7 mouse cellular contexts compared by ENCODE assay signal in the genomic region with DNA sequence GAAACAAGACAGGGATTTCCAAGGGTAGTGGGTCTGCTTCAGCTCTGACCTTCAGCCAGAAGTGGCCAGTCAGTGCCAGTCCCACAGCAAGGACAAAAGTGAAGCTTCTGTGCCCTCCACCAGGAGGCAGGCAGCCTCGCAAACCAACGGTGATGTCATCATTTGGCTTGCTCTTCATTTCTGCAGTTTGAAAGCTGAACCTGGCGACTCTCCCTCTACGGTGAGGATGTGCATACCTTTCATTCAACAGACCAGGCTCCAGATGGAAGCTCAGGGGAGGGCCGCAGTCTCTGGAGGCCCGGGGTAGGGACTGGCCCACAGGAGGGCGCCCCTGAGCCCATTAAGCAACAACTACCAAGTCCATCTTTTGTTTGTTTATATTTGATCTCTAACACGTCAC. TPM values are rescaled to one million over a fixed set of nuclear protein-coding genes. Genes with fewer than 3 reads are reported as not detected.
DNase-seq lines count a peak whose midpoint lies in the region; ATAC-seq and TF ChIP-seq lines count a peak whose summit lies in the region.

No protein-coding gene starts in this region.

- peak; percentile 77 for DNase-seq in adrenal gland, postnatal 10 days
- peak; percentile 69 for DNase-seq in embryonic facial prominence, embryonic 10.5 days (ENCODE audit: low spot score)
- peak; percentile 76 to 77 for DNase-seq in heart, adult 18-20 months
- DNase-seq in kidney, adult 18-20 months = peak; percentile 81
- peak; percentile 62 for DNase-seq in limb, embryonic 10.5 days (ENCODE audit: low spot score)
- DNase-seq in spleen, adult 2 months (ENCODE audit: low read depth in 1 of 2, low spot score in 2 of 2) = peak; percentile 29 to 40

- H3K27ac ChIP-seq in embryonic facial prominence, embryonic 10.5 days (replicated peaks) = peak overlapping the region; percentile 60; the same call in 1 of the 2 replicates
- peak overlapping the region; percentile 42 for H3K27ac ChIP-seq in limb, embryonic 10.5 days
- H3K27ac ChIP-seq in midbrain, embryonic 16.5 days (ENCODE audit: low read length) = no peak overlapping the region
- no peak overlapping the region for H3K27ac ChIP-seq in spleen, adult 2 months (ENCODE audit: insufficient read depth, low read length)

- H3K27me3 ChIP-seq in embryonic facial prominence, embryonic 10.5 days (replicated peaks; ENCODE audit: low read depth, poor library complexity, severe bottlenecking) = no peaks in the 10 kb centered on the region
- H3K27me3 ChIP-seq in limb, embryonic 10.5 days (ENCODE audit: low read depth, poor library complexity, severe bottlenecking) = no peaks in the 10 kb centered on the region
- no peaks in the 10 kb centered on the region for H3K27me3 ChIP-seq in midbrain, embryonic 16.5 days (ENCODE audit: control insufficient read depth, insufficient read depth, low read depth, low read length)
- H3K27me3 ChIP-seq in spleen, adult 2 months (ENCODE audit: control insufficient read depth, insufficient read depth, low read length) = no peaks in the 10 kb centered on the region

- no peak overlapping the region; the same call in 1 of the 2 replicates for H3K4me3 ChIP-seq in embryonic facial prominence, embryonic 10.5 days
- H3K4me3 ChIP-seq in limb, embryonic 10.5 days = no peak overlapping the region
- H3K4me3 ChIP-seq in midbrain, embryonic 16.5 days (ENCODE audit: low read depth, low read length) = no peak overlapping the region
- no peak overlapping the region for H3K4me3 ChIP-seq in spleen, adult 2 months (ENCODE audit: extremely low read depth, insufficient read depth, insufficient read length)

- no peak overlapping the region for H3K9ac ChIP-seq in midbrain, embryonic 16.5 days (ENCODE audit: low read depth, low read length)

- WGBS in embryonic facial prominence, embryonic 10.5 days = 20% methylated on average over 8 of the region's 8 CpGs
- 29% methylated on average over 8 of the region's 8 CpGs for WGBS in limb, embryonic 10.5 days
- WGBS in midbrain, embryonic 16.5 days = 13% methylated on average over 8 of the region's 8 CpGs
- WGBS in spleen, adult 2 months = 9% methylated on average over 8 of the region's 8 CpGs

- peak; percentile 35; the same call in 1 of the 2 replicates for TF ChIP-seq CTCF in spleen, adult 2 months (IDR thresholded peaks at IDR 0.05; ENCODE audit: extremely low read depth, insufficient read depth, insufficient read length, insufficient replicate concordance)

- TF ChIP-seq POLR2A in spleen, adult 2 months (IDR thresholded peaks at IDR 0.05; ENCODE audit: low read depth, low read length) = no peak

- peak overlapping the region; percentile 21; the same call in 1 of the 2 replicates for H3K4me2 ChIP-seq in midbrain, embryonic 16.5 days (ENCODE audit: low read length)

- no peaks in the 10 kb centered on the region for H3K36me3 ChIP-seq in embryonic facial prominence, embryonic 10.5 days (replicated peaks)
- H3K36me3 ChIP-seq in limb, embryonic 10.5 days = no peaks in the 10 kb centered on the region
- no peaks in the 10 kb centered on the region for H3K36me3 ChIP-seq in midbrain, embryonic 16.5 days (ENCODE audit: control insufficient read depth, insufficient read depth, low read length)
- H3K36me3 ChIP-seq in spleen, adult 2 months (ENCODE audit: control insufficient read depth, insufficient read depth, low read length) = no peaks in the 10 kb centered on the region

- H3K9me3 ChIP-seq in embryonic facial prominence, embryonic 10.5 days = no peaks in the 10 kb centered on the region
- H3K9me3 ChIP-seq in limb, embryonic 10.5 days (replicated peaks) = no peaks in the 10 kb centered on the region
- H3K9me3 ChIP-seq in midbrain, embryonic 16.5 days (replicated peaks; ENCODE audit: control insufficient read depth, low read length, poor library complexity, severe bottlenecking) = no peaks in the 10 kb centered on the region

- 0 out of 2 replicates have a peak, but pooled peaks have one; percentile 32 for ATAC-seq in midbrain, embryonic 16.5 days

- peaks cover 19% of the 10 kb centered on the region for H3K4me1 ChIP-seq in embryonic facial prominence, embryonic 10.5 days
- H3K4me1 ChIP-seq in limb, embryonic 10.5 days = peaks cover 7% of the 10 kb centered on the region; the same call in 1 of the 2 replicates
- no peaks in the 10 kb centered on the region for H3K4me1 ChIP-seq in midbrain, embryonic 16.5 days (ENCODE audit: control insufficient read depth, insufficient read depth, low read length)
- H3K4me1 ChIP-seq in spleen, adult 2 months (ENCODE audit: control insufficient read depth, insufficient read depth, insufficient read length) = no peaks in the 10 kb centered on the region

RNA-seq across cellular contexts. Expression of gene Zfp148, which starts 43.5 kb away (rescaled TPM):
- total RNA-seq in adrenal gland, postnatal 10 days (2021) = 10 to 100 TPM; 56.0 to 64.5 TPM
- polyA plus RNA-seq in embryonic facial prominence, embryonic 10.5 days (2016; fragmentation: Nextera tagmentation; extraction: Ambion mirVana) = 47.6 and 51.8 TPM in 2 replicates
- total RNA-seq in heart, adult 18-20 months (2021) = 10 to 100 TPM; 36.5 to 41.9 TPM
- polyA plus RNA-seq in limb, embryonic 10.5 days (2016; fragmentation: Nextera tagmentation; extraction: Ambion mirVana) = 44.2 and 49.2 TPM in 2 replicates
- 50.4 and 57.1 TPM in 2 replicates for polyA plus RNA-seq in midbrain, embryonic 16.5 days (2015; fragmentation: Nextera tagmentation; extraction: Ambion mirVana)
- 5.0 and 5.7 TPM in 2 replicates for polyA plus RNA-seq in spleen, adult 2 months (2012; rRNA removed)

Comparison
In these comparisons a context has a peak if more than half of its experiments do, and no peak if none do; other contexts are left out.
1. H3K27ac ChIP-seq: peak in embryonic facial prominence, embryonic 10.5 days (single experiment) and limb, embryonic 10.5 days (single experiment); none in midbrain, embryonic 16.5 days (single experiment) and spleen, adult 2 months (single experiment).
2. Peak in every context shown above with its lines, with median percentiles within 50 percentile points of each other: DNase-seq.